Mouse (Mus musculus) embryonic facial prominence, embryonic 15.5 days (tissue): ENCODE data around the gene Tead4. TPM values are rescaled to one million over a fixed set of nuclear protein-coding genes. Genes with fewer than 3 reads are reported as not detected.

ENCODE experiments used
- ATAC-seq: fragments of 200-750 bp; cut with Nextera tagmentation; 2 replicates; pipeline ENCODE4 v1.8.0; 2017; ENCODE audit warnings: low read depth, moderate TSS enrichment; ENCODE audit not compliant: insufficient number of reproducible peaks, low FRiP score, low TSS enrichment
- H3K27ac ChIP-seq: fragments of 300-500 bp; sonication (generic); replicated peaks from 2 replicates; pipeline ENCODE4 v1.5.1; 2015; ENCODE audit warnings: mild to moderate bottlenecking, inconsistent platforms
- H3K27me3 ChIP-seq: fragments of 300-500 bp; sonication (generic); 2 replicates; pipeline ENCODE4 v1.6.1; 2015; ENCODE audit warnings: inconsistent platforms
- H3K36me3 ChIP-seq: fragments of 300-500 bp; sonication (generic); 2 replicates; pipeline ENCODE4 v1.6.1; 2015; ENCODE audit warnings: mild to moderate bottlenecking, inconsistent platforms
- H3K4me1 ChIP-seq: fragments of 300-500 bp; sonication (generic); 2 replicates; pipeline ENCODE4 v1.6.1; 2015; ENCODE audit warnings: inconsistent platforms
- H3K4me2 ChIP-seq: fragments of 300-500 bp; sonication (generic); replicated peaks from 2 replicates; pipeline ENCODE4 v1.6.1; 2015; ENCODE audit warnings: mild to moderate bottlenecking, inconsistent platforms
- H3K4me3 ChIP-seq: fragments of 300-500 bp; sonication (generic); replicated peaks from 2 replicates; pipeline ENCODE4 v1.5.1; 2015; ENCODE audit warnings: mild to moderate bottlenecking, inconsistent platforms
- H3K9ac ChIP-seq: fragments of 300-500 bp; sonication (generic); 2 replicates; pipeline ENCODE4 v1.6.1; 2015; ENCODE audit warnings: inconsistent platforms
- H3K9me3 ChIP-seq: fragments of 300-500 bp; sonication (generic); replicated peaks from 2 replicates; pipeline ENCODE4 v1.6.1; 2016; ENCODE audit warnings: inconsistent platforms
- WGBS: fragments of 180-500 bp; shearing (Covaris S2); methylation state at CpG from one replicate; pipeline ENCODE4 v1.1.7; 2015; 5-methylcytosine and 5-hydroxymethylcytosine counted together
- polyA plus RNA-seq: library from polyadenylated mRNA; unstranded; fragments of >200 nt; fragmentation: Nextera tagmentation; extraction: Ambion mirVana; gene quantifications from 2 replicates; pipeline ENCODE4 v1.2.1, GENCODE M21; 2015

Tead4 gene
- polyA plus RNA-seq, 1 experiment from 2014 or later: 7.4 TPM

GRCm38 (mm10) chr6:128264870-128265526 lies 35.6 kb downstream of the Tead4 start:
- H3K4me3 ChIP-seq: no peak overlapping the region
- H3K27me3 ChIP-seq: no peaks in the 10 kb centered on the region
- WGBS: 83% methylated on average over 8 of the region's 8 CpGs
- H3K4me2 ChIP-seq: no peak overlapping the region
- H3K27ac ChIP-seq: no peak overlapping the region
- no peaks in the 10 kb centered on the region for H3K36me3 ChIP-seq
- no peaks in the 10 kb centered on the region for H3K9me3 ChIP-seq
- ATAC-seq: peak; percentile 59
- H3K9ac ChIP-seq: no peak overlapping the region
- no peaks in the 10 kb centered on the region for H3K4me1 ChIP-seq

GRCm38 (mm10) chr6:128261486-128261885 lies 39.1 kb downstream of the Tead4 start:
- Histone ChIP-seq H3K9ac (no peak overlapping the region), H3K4me3 (no peak overlapping the region), H3K4me2 (no peak overlapping the region), H3K4me1 (no peaks in the 10 kb centered on the region), H3K9me3 (no peaks in the 10 kb centered on the region), H3K27me3 (no peaks in the 10 kb centered on the region), H3K27ac (no peak overlapping the region), H3K36me3 (no peaks in the 10 kb centered on the region)
- whole genome bisulfite sequencing: 74% methylated on average over 1 of the region's 1 CpGs
- no peak for ATAC-seq

- Histone ChIP-seq H3K27ac (no peak overlapping the region), H3K9ac (no peak overlapping the region), H3K27me3 (no peaks in the 10 kb centered on the region), H3K36me3 (no peaks in the 10 kb centered on the region), H3K4me3 (no peak overlapping the region), H3K4me1 (0 out of 2 replicates have a peak, but pooled peaks cover 3% of the 10 kb centered on the region), H3K4me2 (no peak overlapping the region), H3K9me3 (no peaks in the 10 kb centered on the region)
- 98% methylated on average over 3 of the region's 3 CpGs for WGBS
- no peak; the same call in none of the 2 replicates for ATAC-seq
Observed at GRCm38 (mm10) chr6:128259252-128259651, 41.4 kb downstream of the Tead4 start.

DNA sequence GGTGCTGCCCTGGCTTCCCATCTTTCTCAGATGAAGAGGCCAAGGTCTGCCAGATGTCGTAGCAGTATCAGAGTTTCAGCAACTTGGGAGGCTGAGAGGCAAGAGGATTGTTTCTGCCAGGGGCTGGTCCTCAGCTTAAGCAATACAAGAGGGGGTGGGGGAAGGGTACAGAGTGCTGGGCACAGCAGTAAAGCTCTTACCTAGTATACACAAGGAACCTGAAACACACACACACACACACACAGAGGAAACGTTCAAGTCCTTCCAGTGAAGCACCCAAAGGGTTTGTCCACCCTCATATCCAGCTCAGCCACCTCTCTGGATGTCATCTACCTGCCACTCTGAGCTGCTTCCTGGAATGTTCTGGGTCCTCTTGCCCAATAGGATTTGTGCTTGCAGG lies 44.7 kb downstream of the Tead4 start:
- H3K4me1 ChIP-seq: 0 out of 2 replicates have a peak, but pooled peaks cover 3% of the 10 kb centered on the region
- WGBS: 64% methylated on average over 2 of the region's 2 CpGs
- no peak for ATAC-seq
- H3K27me3 ChIP-seq: no peaks in the 10 kb centered on the region
- no peak overlapping the region for H3K4me3 ChIP-seq
- H3K27ac ChIP-seq: no peak overlapping the region
- no peaks in the 10 kb centered on the region for H3K36me3 ChIP-seq
- H3K9me3 ChIP-seq: no peaks in the 10 kb centered on the region
- H3K4me2 ChIP-seq: no peak overlapping the region
- H3K9ac ChIP-seq: no peak overlapping the region

DNA sequence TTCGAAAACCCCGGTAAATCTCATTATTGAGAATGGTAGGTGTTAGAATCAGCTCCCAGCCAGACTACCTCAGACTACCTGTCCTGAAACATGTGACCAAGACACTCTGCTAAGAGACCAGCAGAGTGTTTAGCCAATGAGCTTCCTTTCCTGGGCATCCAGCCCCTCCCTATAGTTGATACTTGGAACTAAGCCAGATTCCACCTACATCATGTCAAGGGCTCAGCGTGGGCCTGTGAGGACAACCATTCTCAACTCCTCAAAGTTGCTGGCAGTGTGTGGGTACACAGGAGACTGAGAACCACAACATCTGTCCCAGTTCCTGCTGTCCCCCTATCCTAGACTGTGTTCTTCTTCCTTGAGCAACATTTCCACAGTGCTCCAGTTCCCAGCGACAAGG lies 45.3 kb downstream of the Tead4 start:
- no peak overlapping the region for H3K27ac ChIP-seq
- no peak for ATAC-seq
- H3K27me3 ChIP-seq: no peaks in the 10 kb centered on the region
- H3K36me3 ChIP-seq: no peaks in the 10 kb centered on the region
- 71% methylated on average over 4 of the region's 4 CpGs for WGBS
- 0 out of 2 replicates have a peak, but pooled peaks cover 3% of the 10 kb centered on the region for H3K4me1 ChIP-seq
- no peak overlapping the region for H3K4me3 ChIP-seq
- H3K9ac ChIP-seq: no peak overlapping the region
- no peaks in the 10 kb centered on the region for H3K9me3 ChIP-seq
- no peak overlapping the region for H3K4me2 ChIP-seq

- Histone ChIP-seq H3K9ac (no peak overlapping the region), H3K9me3 (no peaks in the 10 kb centered on the region), H3K27ac (no peak overlapping the region), H3K4me2 (no peak overlapping the region), H3K36me3 (no peaks in the 10 kb centered on the region), H3K27me3 (no peaks in the 10 kb centered on the region), H3K4me1 (0 out of 2 replicates have a peak, but pooled peaks cover 3% of the 10 kb centered on the region), H3K4me3 (no peak overlapping the region)
- WGBS: 49% methylated on average over 4 of the region's 4 CpGs
- no peak for ATAC-seq
Observed at GRCm38 (mm10) chr6:128254551-128254950, 46.1 kb downstream of the Tead4 start.

DNA sequence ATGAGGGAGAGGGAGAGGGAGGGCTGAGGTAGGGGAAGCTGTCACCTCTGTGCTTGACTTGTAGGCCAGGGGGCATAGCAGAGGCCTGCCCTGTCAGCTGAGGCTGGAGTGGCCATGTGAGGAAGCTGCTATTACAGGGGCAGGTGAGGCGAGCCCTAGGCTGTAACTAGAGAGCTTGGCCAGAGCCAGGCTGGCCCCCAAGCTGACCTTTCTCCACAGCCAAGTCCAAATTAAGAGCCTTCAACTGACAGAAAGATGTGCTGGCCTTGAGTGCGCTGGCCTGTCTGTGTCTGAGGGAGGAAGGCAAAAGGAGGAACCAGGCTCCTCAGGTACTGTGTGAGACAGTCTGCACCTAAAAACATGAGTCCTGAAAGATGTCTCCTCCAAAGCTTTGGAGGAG lies 47.5 kb downstream of the Tead4 start:
- Histone ChIP-seq H3K27me3 (no peaks in the 10 kb centered on the region), H3K9me3 (no peaks in the 10 kb centered on the region), H3K4me2 (no peak overlapping the region), H3K36me3 (no peaks in the 10 kb centered on the region), H3K27ac (no peak overlapping the region), H3K9ac (no peak overlapping the region), H3K4me3 (no peak overlapping the region), H3K4me1 (0 out of 2 replicates have a peak, but pooled peaks cover 3% of the 10 kb centered on the region)
- WGBS: 74% methylated on average over 2 of the region's 2 CpGs
- ATAC-seq: no peak

DNA sequence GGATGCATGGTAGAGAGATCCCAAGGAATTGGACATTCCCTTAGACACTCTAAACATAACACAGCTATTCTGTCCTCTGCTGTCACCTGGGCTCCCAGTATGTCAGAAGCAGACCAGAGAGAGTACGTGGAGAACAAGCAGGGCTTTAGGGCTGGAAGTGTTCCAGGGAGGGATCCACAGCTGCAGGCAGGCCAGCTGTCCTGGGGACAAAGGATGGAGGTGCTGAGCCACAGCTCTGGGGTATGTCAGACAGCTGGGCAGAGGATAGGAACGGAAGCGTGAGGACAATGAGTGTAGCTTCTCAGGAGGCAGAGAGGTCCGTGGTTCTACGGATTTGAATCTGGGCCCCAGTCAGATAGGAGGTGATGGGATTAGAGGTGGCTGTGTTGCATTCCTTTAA lies 50.0 kb downstream of the Tead4 start:
- Histone ChIP-seq H3K36me3 (no peaks in the 10 kb centered on the region), H3K9me3 (no peaks in the 10 kb centered on the region), H3K4me1 (no peaks in the 10 kb centered on the region), H3K27me3 (no peaks in the 10 kb centered on the region), H3K9ac (no peak overlapping the region), H3K4me3 (no peak overlapping the region), H3K27ac (no peak overlapping the region), H3K4me2 (no peak overlapping the region)
- WGBS: 86% methylated on average over 5 of the region's 5 CpGs
- no peak for ATAC-seq

DNA sequence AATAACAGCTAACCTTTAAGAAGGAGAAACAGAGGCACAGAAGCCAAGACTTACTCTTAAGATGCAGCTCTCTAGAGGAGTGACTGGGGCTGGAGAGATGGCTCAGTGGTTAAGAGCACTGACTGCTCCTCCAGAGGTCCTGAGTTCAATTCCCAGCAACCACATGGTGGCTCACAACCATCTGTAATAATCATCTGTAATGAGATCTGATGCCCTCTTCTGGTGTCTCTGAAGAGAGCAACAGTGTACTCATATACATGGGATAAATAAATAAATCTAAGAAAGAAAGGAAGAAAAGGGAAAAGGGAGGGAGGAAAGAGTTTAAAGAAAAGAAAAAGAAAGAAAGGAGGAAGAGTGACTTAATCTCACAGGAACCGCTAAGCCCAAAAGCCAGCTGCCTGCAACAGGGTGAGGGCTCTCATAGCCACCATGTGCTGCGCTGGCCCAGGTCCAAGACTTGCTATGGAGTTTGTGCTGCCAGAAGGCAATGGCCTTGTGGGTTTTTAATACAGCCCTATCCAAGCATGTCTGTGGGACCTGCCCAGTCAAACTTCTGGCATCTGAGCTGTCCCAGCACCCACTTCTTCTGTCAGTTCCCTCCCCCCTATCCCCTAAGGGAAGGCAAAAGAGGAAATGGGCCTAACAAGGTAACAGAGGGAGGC lies 63.4 kb downstream of the Tead4 start:
- Histone ChIP-seq H3K4me1 (peaks cover 13% of the 10 kb centered on the region; the same call in 1 of the 2 replicates), H3K4me2 (no peak overlapping the region), H3K27ac (no peak overlapping the region), H3K9me3 (no peaks in the 10 kb centered on the region), H3K4me3 (no peak overlapping the region), H3K36me3 (no peaks in the 10 kb centered on the region), H3K9ac (no peak overlapping the region), H3K27me3 (no peaks in the 10 kb centered on the region)
- WGBS: 44% methylated on average over 2 of the region's 2 CpGs
- peak; percentile 55; the same call in 1 of the 2 replicates for ATAC-seq

DNA sequence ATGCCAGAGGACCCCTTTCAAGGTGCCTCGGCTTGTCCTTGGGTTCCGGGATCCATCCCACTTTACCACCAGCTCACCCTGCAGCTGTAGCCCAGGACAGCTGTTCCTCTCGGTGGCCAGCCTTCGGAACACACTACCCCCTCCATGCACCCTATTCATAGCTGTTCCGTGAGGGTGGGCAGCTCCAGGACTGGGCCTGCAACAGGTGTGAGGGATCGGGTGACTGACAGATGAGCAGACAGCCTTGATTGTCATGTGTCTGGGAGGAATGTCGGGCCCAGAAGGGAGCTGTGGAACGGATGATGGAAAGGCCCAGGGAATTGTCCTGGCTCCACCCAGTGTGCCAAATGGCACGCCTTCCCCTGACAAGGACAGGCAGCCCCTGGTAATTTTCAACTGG lies 64.0 kb downstream of the Tead4 start:
- H3K27ac ChIP-seq: no peak overlapping the region
- peaks cover 19% of the 10 kb centered on the region for H3K4me1 ChIP-seq
- H3K27me3 ChIP-seq: no peaks in the 10 kb centered on the region
- no peak overlapping the region for H3K9ac ChIP-seq
- WGBS: 62% methylated on average over 9 of the region's 9 CpGs
- no peaks in the 10 kb centered on the region for H3K9me3 ChIP-seq
- no peak overlapping the region for H3K4me3 ChIP-seq
- H3K36me3 ChIP-seq: no peaks in the 10 kb centered on the region
- H3K4me2 ChIP-seq: no peak overlapping the region
- peak; percentile 74 for ATAC-seq

GRCm38 (mm10) chr6:128234206-128234605 lies 66.4 kb downstream of the Tead4 start:
- peaks cover 20% of the 10 kb centered on the region for H3K4me1 ChIP-seq
- WGBS: 29% methylated on average over 5 of the region's 5 CpGs
- H3K27ac ChIP-seq: no peak overlapping the region
- H3K4me2 ChIP-seq: no peak overlapping the region
- no peaks in the 10 kb centered on the region for H3K27me3 ChIP-seq
- H3K4me3 ChIP-seq: no peak overlapping the region
- H3K9ac ChIP-seq: no peak overlapping the region
- no peaks in the 10 kb centered on the region for H3K9me3 ChIP-seq
- no peak for ATAC-seq
- H3K36me3 ChIP-seq: no peaks in the 10 kb centered on the region
